Mouse (Mus musculus): ENCODE measurements at regions not wholly inside any gene's neighbourhood (a gene's known extent, or its start where the extent isn't known, plus 50 kb on each side); places are given as distances from the start of the nearest gene placed in this dataset.
"Not testable (repeated sequence)": the region's sequence is repeated elsewhere in the genome, so short reads cannot be mapped to it uniquely, and the experiment has no call there.

- 22% methylated on average over 12 of the region's 12 CpGs for WGBS
- Histone ChIP-seq H3K27me3 (replicated peaks; ENCODE audit: control insufficient read depth, insufficient read depth, low read length) (no peaks in the 10 kb centered on the region), H3K4me1 (ENCODE audit: control insufficient read depth, insufficient read depth, low read length) (no peaks in the 10 kb centered on the region), H3K4me3 (ENCODE audit: insufficient read depth, low read depth, low read length) (no peak overlapping the region), H3K27ac (ENCODE audit: insufficient read depth, low read depth, low read length) (no peak overlapping the region), H3K36me3 (ENCODE audit: control insufficient read depth, insufficient read depth, low read length) (no peaks in the 10 kb centered on the region)
- peak; percentile 95 for TF ChIP-seq CTCF (conservative IDR thresholded peaks at IDR 0.05; ENCODE audit: insufficient read depth, insufficient read length, low read depth, low read length)
- TF ChIP-seq POLR2A (IDR thresholded peaks at IDR 0.05; ENCODE audit: low read depth, low read length) = no peak
- peak; percentile 61 for DNase-seq
Observed at GRCm38 (mm10) chr2:147307488-147308386, 54.0 kb upstream of the Pax1 start.

DNA sequence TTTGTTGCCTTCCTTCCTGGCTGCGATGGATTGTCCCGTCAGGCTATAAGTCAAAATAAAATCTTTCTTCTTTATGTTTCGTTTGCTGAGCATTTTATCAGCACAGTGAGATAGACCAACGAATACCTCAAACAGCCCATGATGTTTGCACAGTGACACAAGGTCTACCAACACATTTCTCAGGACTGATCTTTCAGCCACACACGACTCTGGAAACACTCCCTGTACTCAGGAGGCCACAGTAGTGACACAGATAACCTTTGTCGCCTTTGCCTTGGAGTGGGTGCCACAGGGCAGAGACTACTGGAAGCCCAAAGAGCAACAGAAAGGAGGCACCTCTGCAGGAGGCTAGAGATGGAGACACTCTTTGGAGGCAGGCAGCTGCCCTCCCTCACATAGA, 55.0 kb upstream of the Pax1 start:
- WGBS = 74% methylated on average over 6 of the region's 6 CpGs
- Histone ChIP-seq H3K36me3 (ENCODE audit: control insufficient read depth, insufficient read depth, low read length) (no peaks in the 10 kb centered on the region), H3K4me1 (ENCODE audit: control insufficient read depth, insufficient read depth, low read length) (no peaks in the 10 kb centered on the region), H3K27me3 (replicated peaks; ENCODE audit: control insufficient read depth, insufficient read depth, low read length) (no peaks in the 10 kb centered on the region), H3K27ac (ENCODE audit: insufficient read depth, low read depth, low read length) (no peak overlapping the region), H3K4me3 (ENCODE audit: insufficient read depth, low read depth, low read length) (no peak overlapping the region)
- no peak for DNase-seq
- no peak for TF ChIP-seq CTCF (conservative IDR thresholded peaks at IDR 0.05; ENCODE audit: insufficient read depth, insufficient read length, low read depth, low read length)
- no peak for TF ChIP-seq POLR2A (IDR thresholded peaks at IDR 0.05; ENCODE audit: low read depth, low read length)

- Histone ChIP-seq H3K36me3 (ENCODE audit: control insufficient read depth, insufficient read depth, low read length) (no peaks in the 10 kb centered on the region), H3K4me1 (ENCODE audit: control insufficient read depth, insufficient read depth, low read length) (no peaks in the 10 kb centered on the region), H3K27ac (ENCODE audit: insufficient read depth, low read depth, low read length) (no peak overlapping the region), H3K27me3 (replicated peaks; ENCODE audit: control insufficient read depth, insufficient read depth, low read length) (no peaks in the 10 kb centered on the region), H3K4me3 (ENCODE audit: insufficient read depth, low read depth, low read length) (no peak overlapping the region)
- peak; percentile 82 for DNase-seq
- TF ChIP-seq POLR2A (IDR thresholded peaks at IDR 0.05; ENCODE audit: low read depth, low read length) (no peak), CTCF (conservative IDR thresholded peaks at IDR 0.05; ENCODE audit: insufficient read depth, insufficient read length, low read depth, low read length) (peak; percentile 44)
- 13% methylated on average over 5 of the region's 5 CpGs for WGBS
Observed at GRCm38 (mm10) chr2:147305262-147305661, 56.5 kb upstream of the Pax1 start.

DNA sequence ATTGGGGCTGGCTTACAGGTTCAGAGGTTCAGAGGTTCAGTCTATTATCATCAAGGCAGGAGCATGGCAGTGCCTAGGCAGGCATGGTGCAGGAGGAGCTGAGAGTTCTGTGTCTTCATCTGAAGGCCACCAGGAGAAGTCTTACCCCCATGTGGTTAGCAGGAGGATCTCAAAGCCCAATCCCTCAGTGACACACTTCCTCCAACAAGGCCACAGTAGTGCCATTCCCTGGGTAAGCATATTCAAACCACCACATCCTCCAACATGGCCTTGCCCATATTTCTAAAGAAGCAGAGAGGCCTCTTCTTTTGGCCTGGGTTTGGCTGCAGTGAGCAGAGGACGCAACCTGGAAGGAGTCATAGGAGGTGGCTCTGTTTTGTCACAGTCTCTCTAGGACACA, 61.2 kb upstream of the Pax1 start:
- WGBS = 100% methylated on average over 1 of the region's 1 CpGs
- no peak for DNase-seq
- no peak for TF ChIP-seq POLR2A (IDR thresholded peaks at IDR 0.05; ENCODE audit: low read depth, low read length)
- no peak for TF ChIP-seq CTCF (conservative IDR thresholded peaks at IDR 0.05; ENCODE audit: insufficient read depth, insufficient read length, low read depth, low read length)
- Histone ChIP-seq H3K36me3 (ENCODE audit: control insufficient read depth, insufficient read depth, low read length) (no peaks in the 10 kb centered on the region), H3K27ac (ENCODE audit: insufficient read depth, low read depth, low read length) (no peak overlapping the region), H3K4me3 (ENCODE audit: insufficient read depth, low read depth, low read length) (no peak overlapping the region), H3K27me3 (replicated peaks; ENCODE audit: control insufficient read depth, insufficient read depth, low read length) (no peaks in the 10 kb centered on the region), H3K4me1 (ENCODE audit: control insufficient read depth, insufficient read depth, low read length) (no peaks in the 10 kb centered on the region)

- no peaks in the 10 kb centered on the region for H3K36me3 ChIP-seq (ENCODE audit: control insufficient read depth, insufficient read depth, low read length)
- no peaks in the 10 kb centered on the region for H3K27me3 ChIP-seq (replicated peaks; ENCODE audit: control insufficient read depth, insufficient read depth, low read length)
- DNase-seq = no peak
- H3K27ac ChIP-seq (ENCODE audit: insufficient read depth, low read depth, low read length) = no peak overlapping the region
- no peak for TF ChIP-seq POLR2A (IDR thresholded peaks at IDR 0.05; ENCODE audit: low read depth, low read length)
- no peak for TF ChIP-seq CTCF (conservative IDR thresholded peaks at IDR 0.05; ENCODE audit: insufficient read depth, insufficient read length, low read depth, low read length)
- H3K4me3 ChIP-seq (ENCODE audit: insufficient read depth, low read depth, low read length) = no peak overlapping the region
- no peaks in the 10 kb centered on the region for H3K4me1 ChIP-seq (ENCODE audit: control insufficient read depth, insufficient read depth, low read length)
- WGBS = 59% methylated on average over 3 of the region's 3 CpGs
Observed at GRCm38 (mm10) chr2:147299359-147299758, 62.4 kb upstream of the Pax1 start.

GRCm38 (mm10) chr2:147298499-147298896, 63.2 kb upstream of the Pax1 start:
- H3K27ac ChIP-seq (ENCODE audit: insufficient read depth, low read depth, low read length) = no peak overlapping the region
- peak; percentile 17 for DNase-seq

GRCm38 (mm10) chr2:147297876-147298498, 63.7 kb upstream of the Pax1 start:
- 65% methylated on average over 11 of the region's 11 CpGs for WGBS
- no peak for TF ChIP-seq CTCF (conservative IDR thresholded peaks at IDR 0.05; ENCODE audit: insufficient read depth, insufficient read length, low read depth, low read length)
- TF ChIP-seq POLR2A (IDR thresholded peaks at IDR 0.05; ENCODE audit: low read depth, low read length) = no peak
- H3K36me3 ChIP-seq (ENCODE audit: control insufficient read depth, insufficient read depth, low read length) = no peaks in the 10 kb centered on the region

More at GRCm38 (mm10) chr2:147298499-147298896, 63.2 kb upstream of the Pax1 start:
- no peaks in the 10 kb centered on the region for H3K4me1 ChIP-seq (ENCODE audit: control insufficient read depth, insufficient read depth, low read length)
- 38% methylated on average over 7 of the region's 7 CpGs for WGBS
- H3K27me3 ChIP-seq (replicated peaks; ENCODE audit: control insufficient read depth, insufficient read depth, low read length) = no peaks in the 10 kb centered on the region
- H3K4me3 ChIP-seq (ENCODE audit: insufficient read depth, low read depth, low read length) = no peak overlapping the region
- TF ChIP-seq CTCF (conservative IDR thresholded peaks at IDR 0.05; ENCODE audit: insufficient read depth, insufficient read length, low read depth, low read length) = no peak
- TF ChIP-seq POLR2A (IDR thresholded peaks at IDR 0.05; ENCODE audit: low read depth, low read length) = no peak
- H3K36me3 ChIP-seq (ENCODE audit: control insufficient read depth, insufficient read depth, low read length) = no peaks in the 10 kb centered on the region

DNA sequence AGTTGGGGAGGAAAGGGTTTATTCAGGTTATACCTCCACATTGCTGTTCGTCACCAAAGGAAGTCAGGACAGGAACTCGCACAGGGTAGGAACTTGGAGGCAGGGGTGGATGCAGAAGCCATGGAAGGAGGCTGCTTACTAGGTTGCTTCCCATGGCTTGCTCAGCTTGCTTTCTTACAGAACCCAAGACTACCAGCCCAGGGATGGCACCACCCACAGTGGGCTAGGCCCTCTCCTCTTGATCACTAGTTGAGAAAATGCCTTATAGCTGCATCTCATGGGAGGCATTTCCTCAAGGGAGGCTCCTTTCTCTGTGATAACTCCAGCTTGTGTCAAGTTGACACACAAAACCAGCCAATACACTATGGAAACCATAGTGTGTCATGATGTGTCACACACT, 66.8 kb upstream of the Pax1 start:
- H3K4me3 ChIP-seq (ENCODE audit: insufficient read depth, low read depth, low read length); H3K4me1 ChIP-seq (ENCODE audit: control insufficient read depth, insufficient read depth, low read length); H3K27ac ChIP-seq (ENCODE audit: insufficient read depth, low read depth, low read length); DNase-seq; H3K27me3 ChIP-seq (replicated peaks; ENCODE audit: control insufficient read depth, insufficient read depth, low read length); H3K36me3 ChIP-seq (ENCODE audit: control insufficient read depth, insufficient read depth, low read length): not testable (repeated sequence)
- 74% methylated on average over 2 of the region's 2 CpGs for WGBS

More at GRCm38 (mm10) chr2:147297876-147298498, 63.7 kb upstream of the Pax1 start:
- Histone ChIP-seq H3K4me3 (ENCODE audit: insufficient read depth, low read depth, low read length) (no peak overlapping the region), H3K27ac (ENCODE audit: insufficient read depth, low read depth, low read length) (no peak overlapping the region), H3K27me3 (replicated peaks; ENCODE audit: control insufficient read depth, insufficient read depth, low read length) (no peaks in the 10 kb centered on the region), H3K4me1 (ENCODE audit: control insufficient read depth, insufficient read depth, low read length) (no peaks in the 10 kb centered on the region)
- DNase-seq = no peak
